Mouse (Mus musculus): ENCODE measurements at regions not wholly inside any gene's neighbourhood (a gene's known extent, or its start where the extent isn't known, plus 50 kb on each side); places are given as distances from the start of the nearest gene placed in this dataset.
"Not testable (repeated sequence)": the region's sequence is repeated elsewhere in the genome, so short reads cannot be mapped to it uniquely, and the experiment has no call there.

DNA sequence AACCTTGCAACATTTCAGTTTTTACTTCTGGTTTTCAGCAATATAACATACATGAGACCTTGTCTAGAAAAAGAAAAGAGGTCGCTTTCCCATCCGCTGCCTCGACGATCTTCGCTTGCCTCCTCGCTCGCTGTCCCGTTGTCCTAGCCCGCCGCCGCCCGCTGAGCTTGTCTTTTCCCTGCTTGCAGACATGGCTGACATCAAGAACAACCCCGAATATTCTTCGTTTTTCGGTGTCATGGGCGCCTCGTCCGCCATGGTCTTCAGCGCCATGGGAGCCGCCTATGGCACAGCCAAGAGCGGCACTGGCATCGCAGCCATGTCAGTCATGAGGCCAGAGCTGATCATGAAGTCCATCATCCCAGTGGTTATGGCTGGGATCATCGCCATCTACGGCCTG, 64.7 kb upstream of the Trim24 start:
- not testable (repeated sequence) for H3K4me1 ChIP-seq (ENCODE audit: control insufficient read depth, insufficient read depth, low read length); DNase-seq

DNA sequence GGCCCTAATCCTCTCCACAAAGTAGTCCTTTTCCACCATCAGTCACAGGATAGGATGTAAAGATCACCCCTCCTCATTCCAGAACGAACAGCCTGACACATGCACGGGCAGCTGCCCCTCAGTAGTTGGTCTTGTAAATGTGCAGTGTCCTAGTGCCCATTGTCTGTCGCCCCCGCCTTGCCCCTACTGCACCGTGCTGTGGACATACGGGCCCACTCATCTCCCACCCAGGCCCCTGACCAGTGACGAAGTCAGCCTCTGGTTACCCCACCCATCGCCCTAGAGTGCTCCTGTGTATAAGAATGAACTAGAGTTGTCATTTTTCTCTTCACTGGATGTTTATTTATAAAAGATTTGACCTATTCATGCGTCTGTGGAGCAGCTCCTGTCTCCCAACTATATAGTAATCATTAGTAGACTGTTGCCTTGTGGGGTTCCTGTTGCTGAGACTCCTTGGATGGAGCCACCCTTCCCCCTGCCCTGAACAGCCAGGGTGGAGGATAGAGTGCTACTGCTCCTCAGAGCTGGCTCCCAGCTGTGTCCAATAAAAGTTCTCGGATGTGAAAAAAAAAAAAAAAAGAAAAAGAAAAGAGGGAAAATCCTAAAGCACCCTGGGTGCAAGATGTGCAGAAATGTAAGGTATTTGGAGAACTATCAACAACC, 64.0 kb upstream of the Trim24 start:
- not testable (repeated sequence) for H3K4me2 ChIP-seq (ENCODE audit: low read length); H3K9me3 ChIP-seq (ENCODE audit: control insufficient read depth, low read length); H3K9ac ChIP-seq (replicated peaks; ENCODE audit: low read length); H3K4me1 ChIP-seq (ENCODE audit: control insufficient read depth, insufficient read depth, low read length); H3K36me3 ChIP-seq (ENCODE audit: control insufficient read depth, insufficient read depth, low read length); H3K27ac ChIP-seq (replicated peaks; ENCODE audit: low read depth, low read length); H3K27me3 ChIP-seq (ENCODE audit: control insufficient read depth, insufficient read depth, low read length); H3K4me3 ChIP-seq (replicated peaks; ENCODE audit: low read depth, low read length); DNase-seq
- ATAC-seq (ENCODE audit: low FRiP score, low TSS enrichment), result 0 out of 2 replicates have a peak, but pooled peaks have one; percentile 24
- whole genome bisulfite sequencing, result 79% methylated on average over 1 of the region's 10 CpGs

More for the DNA sequence above, 64.7 kb upstream of the Trim24 start:
- H3K27me3 ChIP-seq (ENCODE audit: control insufficient read depth, insufficient read depth, low read length); H3K27ac ChIP-seq (replicated peaks; ENCODE audit: low read depth, low read length); H3K4me3 ChIP-seq (replicated peaks; ENCODE audit: low read depth, low read length); H3K4me2 ChIP-seq (ENCODE audit: low read length); H3K9me3 ChIP-seq (ENCODE audit: control insufficient read depth, low read length); ATAC-seq (ENCODE audit: low FRiP score, low TSS enrichment); H3K36me3 ChIP-seq (ENCODE audit: control insufficient read depth, insufficient read depth, low read length); H3K9ac ChIP-seq (replicated peaks; ENCODE audit: low read length): not testable (repeated sequence)
- WGBS, result 97% methylated on average over 24 of the region's 24 CpGs

GRCm38 (mm10) chr6:37815218-37815617, 55.4 kb upstream of the Trim24 start:
- H3K27me3 ChIP-seq (ENCODE audit: control insufficient read depth, insufficient read depth, low read length); H3K9ac ChIP-seq (replicated peaks; ENCODE audit: low read length); H3K4me2 ChIP-seq (ENCODE audit: low read length); H3K4me3 ChIP-seq (replicated peaks; ENCODE audit: low read depth, low read length); H3K9me3 ChIP-seq (ENCODE audit: control insufficient read depth, low read length); H3K36me3 ChIP-seq (ENCODE audit: control insufficient read depth, insufficient read depth, low read length); ATAC-seq (ENCODE audit: low FRiP score, low TSS enrichment); H3K4me1 ChIP-seq (ENCODE audit: control insufficient read depth, insufficient read depth, low read length); H3K27ac ChIP-seq (replicated peaks; ENCODE audit: low read depth, low read length): not testable (repeated sequence)
- 71% methylated on average over 2 of the region's 2 CpGs for WGBS
- peak; percentile 2 for DNase-seq

Data from midbrain, embryonic 14.5 days (tissue).